Mouse (Mus musculus): ENCODE data around the gene Mutyh. TPM values are rescaled to one million over a fixed set of nuclear protein-coding genes. Genes with fewer than 3 reads are reported as not detected.
"Not testable (repeated sequence)": the region's sequence is repeated elsewhere in the genome, so short reads cannot be mapped to it uniquely, and the experiment has no call there.

Mutyh gene
- polyA plus RNA-seq, 1 experiment from 2014 or later, result 17.0 TPM

GRCm38 (mm10) chr4:116830070-116830368, 22.5 kb downstream of the Mutyh start:
- ATAC-seq (ENCODE audit: low read depth), result no peak
- Histone ChIP-seq H3K36me3 (ENCODE audit: control insufficient read depth, insufficient read depth, low read length) (no peaks in the 10 kb centered on the region), H3K4me1 (replicated peaks; ENCODE audit: control insufficient read depth, insufficient read depth, low read length) (peaks cover 5% of the 10 kb centered on the region), H3K4me2 (ENCODE audit: low read depth, low read length) (no peak overlapping the region), H3K9me3 (ENCODE audit: control insufficient read depth, low read length) (no peaks in the 10 kb centered on the region), H3K27me3 (ENCODE audit: control insufficient read depth, insufficient read depth, low read depth, low read length) (no peaks in the 10 kb centered on the region), H3K27ac (ENCODE audit: low read length) (no peak overlapping the region), H3K4me3 (ENCODE audit: low read length) (no peak overlapping the region), H3K9ac (ENCODE audit: low read length) (no peak overlapping the region)
- 33% methylated on average over 6 of the region's 6 CpGs for WGBS

GRCm38 (mm10) chr4:116838999-116839398, 31.5 kb downstream of the Mutyh start:
- 37% methylated on average over 2 of the region's 2 CpGs for WGBS
- no peaks in the 10 kb centered on the region for H3K4me1 ChIP-seq (replicated peaks; ENCODE audit: control insufficient read depth, insufficient read depth, low read length)
- no peak overlapping the region for H3K4me3 ChIP-seq (ENCODE audit: low read length)
- no peak overlapping the region for H3K4me2 ChIP-seq (ENCODE audit: low read depth, low read length)
- H3K27me3 ChIP-seq (ENCODE audit: control insufficient read depth, insufficient read depth, low read depth, low read length), result peaks cover 8% of the 10 kb centered on the region; the same call in 1 of the 2 replicates
- no peaks in the 10 kb centered on the region for H3K9me3 ChIP-seq (ENCODE audit: control insufficient read depth, low read length)
- H3K27ac ChIP-seq (ENCODE audit: low read length), result no peak overlapping the region
- no peak for ATAC-seq (ENCODE audit: low read depth)
- no peaks in the 10 kb centered on the region for H3K36me3 ChIP-seq (ENCODE audit: control insufficient read depth, insufficient read depth, low read length)
- H3K9ac ChIP-seq (ENCODE audit: low read length), result no peak overlapping the region

GRCm38 (mm10) chr4:116840096-116840495, 32.6 kb downstream of the Mutyh start:
- H3K27ac ChIP-seq (ENCODE audit: low read length); H3K9ac ChIP-seq (ENCODE audit: low read length); H3K27me3 ChIP-seq (ENCODE audit: control insufficient read depth, insufficient read depth, low read depth, low read length); H3K9me3 ChIP-seq (ENCODE audit: control insufficient read depth, low read length); ATAC-seq (ENCODE audit: low read depth); H3K4me1 ChIP-seq (replicated peaks; ENCODE audit: control insufficient read depth, insufficient read depth, low read length); H3K36me3 ChIP-seq (ENCODE audit: control insufficient read depth, insufficient read depth, low read length): not testable (repeated sequence)
- H3K4me2 ChIP-seq (ENCODE audit: low read depth, low read length), result peak overlapping the region; percentile 34; the same call in 1 of the 2 replicates
- 10% methylated on average over 20 of the region's 29 CpGs for WGBS
- peak overlapping the region; percentile 20; the same call in 1 of the 2 replicates for H3K4me3 ChIP-seq (ENCODE audit: low read length)

GRCm38 (mm10) chr4:116840841-116841240, 33.3 kb downstream of the Mutyh start:
- no peak for ATAC-seq (ENCODE audit: low read depth)
- Histone ChIP-seq H3K36me3 (ENCODE audit: control insufficient read depth, insufficient read depth, low read length) (no peaks in the 10 kb centered on the region), H3K27me3 (ENCODE audit: control insufficient read depth, insufficient read depth, low read depth, low read length) (peaks cover 8% of the 10 kb centered on the region; the same call in 1 of the 2 replicates), H3K27ac (ENCODE audit: low read length) (no peak overlapping the region), H3K4me3 (ENCODE audit: low read length) (no peak overlapping the region), H3K4me2 (ENCODE audit: low read depth, low read length) (no peak overlapping the region), H3K9me3 (ENCODE audit: control insufficient read depth, low read length) (peaks cover 5% of the 10 kb centered on the region; the same call in 1 of the 2 replicates), H3K9ac (ENCODE audit: low read length) (no peak overlapping the region), H3K4me1 (replicated peaks; ENCODE audit: control insufficient read depth, insufficient read depth, low read length) (no peaks in the 10 kb centered on the region)
- WGBS, result 70% methylated on average over 6 of the region's 6 CpGs

GRCm38 (mm10) chr4:116844324-116844723, 36.8 kb downstream of the Mutyh start:
- Histone ChIP-seq H3K4me3 (ENCODE audit: low read length) (no peak overlapping the region), H3K27me3 (ENCODE audit: control insufficient read depth, insufficient read depth, low read depth, low read length) (peaks cover 6% of the 10 kb centered on the region; the same call in 1 of the 2 replicates), H3K9ac (ENCODE audit: low read length) (no peak overlapping the region), H3K36me3 (ENCODE audit: control insufficient read depth, insufficient read depth, low read length) (no peaks in the 10 kb centered on the region), H3K4me2 (ENCODE audit: low read depth, low read length) (no peak overlapping the region), H3K27ac (ENCODE audit: low read length) (no peak overlapping the region), H3K9me3 (ENCODE audit: control insufficient read depth, low read length) (peaks cover 5% of the 10 kb centered on the region; the same call in 1 of the 2 replicates), H3K4me1 (replicated peaks; ENCODE audit: control insufficient read depth, insufficient read depth, low read length) (no peaks in the 10 kb centered on the region)
- 91% methylated on average over 3 of the region's 3 CpGs for WGBS
- no peak for ATAC-seq (ENCODE audit: low read depth)

- Histone ChIP-seq H3K4me1 (replicated peaks; ENCODE audit: control insufficient read depth, insufficient read depth, low read length) (no peaks in the 10 kb centered on the region), H3K27ac (ENCODE audit: low read length) (no peak overlapping the region), H3K27me3 (ENCODE audit: control insufficient read depth, insufficient read depth, low read depth, low read length) (no peaks in the 10 kb centered on the region), H3K9ac (ENCODE audit: low read length) (no peak overlapping the region), H3K9me3 (ENCODE audit: control insufficient read depth, low read length) (no peaks in the 10 kb centered on the region), H3K4me2 (ENCODE audit: low read depth, low read length) (no peak overlapping the region), H3K4me3 (ENCODE audit: low read length) (no peak overlapping the region), H3K36me3 (ENCODE audit: control insufficient read depth, insufficient read depth, low read length) (no peaks in the 10 kb centered on the region)
- WGBS, result 80% methylated on average over 3 of the region's 3 CpGs
- no peak for ATAC-seq (ENCODE audit: low read depth)
Observed at GRCm38 (mm10) chr4:116849901-116850300, 42.4 kb downstream of the Mutyh start.

- Histone ChIP-seq H3K4me2 (ENCODE audit: low read depth, low read length) (no peak overlapping the region), H3K4me3 (ENCODE audit: low read length) (no peak overlapping the region), H3K27ac (ENCODE audit: low read length) (no peak overlapping the region), H3K4me1 (replicated peaks; ENCODE audit: control insufficient read depth, insufficient read depth, low read length) (no peaks in the 10 kb centered on the region), H3K9me3 (ENCODE audit: control insufficient read depth, low read length) (no peaks in the 10 kb centered on the region), H3K36me3 (ENCODE audit: control insufficient read depth, insufficient read depth, low read length) (no peaks in the 10 kb centered on the region), H3K27me3 (ENCODE audit: control insufficient read depth, insufficient read depth, low read depth, low read length) (no peaks in the 10 kb centered on the region), H3K9ac (ENCODE audit: low read length) (no peak overlapping the region)
- WGBS, result 19% methylated on average over 2 of the region's 2 CpGs
- ATAC-seq (ENCODE audit: low read depth), result no peak
Observed at GRCm38 (mm10) chr4:116854286-116854685, 46.8 kb downstream of the Mutyh start.

- Histone ChIP-seq H3K9ac (ENCODE audit: low read length) (no peak overlapping the region), H3K27ac (ENCODE audit: low read length) (no peak overlapping the region), H3K9me3 (ENCODE audit: control insufficient read depth, low read length) (no peaks in the 10 kb centered on the region), H3K4me3 (ENCODE audit: low read length) (no peak overlapping the region), H3K4me2 (ENCODE audit: low read depth, low read length) (no peak overlapping the region), H3K36me3 (ENCODE audit: control insufficient read depth, insufficient read depth, low read length) (no peaks in the 10 kb centered on the region), H3K27me3 (ENCODE audit: control insufficient read depth, insufficient read depth, low read depth, low read length) (no peaks in the 10 kb centered on the region), H3K4me1 (replicated peaks; ENCODE audit: control insufficient read depth, insufficient read depth, low read length) (no peaks in the 10 kb centered on the region)
- no peak for ATAC-seq (ENCODE audit: low read depth)
- WGBS, result 86% methylated on average over 10 of the region's 10 CpGs
Observed at GRCm38 (mm10) chr4:116857203-116857602, 49.7 kb downstream of the Mutyh start.

GRCm38 (mm10) chr4:116859711-116860110, 52.2 kb downstream of the Mutyh start:
- H3K27me3 ChIP-seq (ENCODE audit: control insufficient read depth, insufficient read depth, low read depth, low read length), result no peaks in the 10 kb centered on the region; the same call in 1 of the 2 replicates
- H3K9me3 ChIP-seq (ENCODE audit: control insufficient read depth, low read length), result no peaks in the 10 kb centered on the region
- H3K4me3 ChIP-seq (ENCODE audit: low read length), result no peak overlapping the region
- H3K27ac ChIP-seq (ENCODE audit: low read length), result no peak overlapping the region
- no peak for ATAC-seq (ENCODE audit: low read depth)
- no peak overlapping the region for H3K4me2 ChIP-seq (ENCODE audit: low read depth, low read length)
- no peaks in the 10 kb centered on the region for H3K36me3 ChIP-seq (ENCODE audit: control insufficient read depth, insufficient read depth, low read length)
- 54% methylated on average over 5 of the region's 5 CpGs for WGBS
- no peak overlapping the region for H3K9ac ChIP-seq (ENCODE audit: low read length)
- no peaks in the 10 kb centered on the region for H3K4me1 ChIP-seq (replicated peaks; ENCODE audit: control insufficient read depth, insufficient read depth, low read length)

GRCm38 (mm10) chr4:116862023-116862422, 54.5 kb downstream of the Mutyh start:
- H3K36me3 ChIP-seq (ENCODE audit: control insufficient read depth, insufficient read depth, low read length), result no peaks in the 10 kb centered on the region
- ATAC-seq (ENCODE audit: low read depth), result no peak
- 58% methylated on average over 8 of the region's 8 CpGs for WGBS
- no peaks in the 10 kb centered on the region for H3K9me3 ChIP-seq (ENCODE audit: control insufficient read depth, low read length)
- no peak overlapping the region for H3K9ac ChIP-seq (ENCODE audit: low read length)
- H3K27ac ChIP-seq (ENCODE audit: low read length), result no peak overlapping the region
- no peaks in the 10 kb centered on the region for H3K4me1 ChIP-seq (replicated peaks; ENCODE audit: control insufficient read depth, insufficient read depth, low read length)
- H3K4me3 ChIP-seq (ENCODE audit: low read length), result no peak overlapping the region
- no peaks in the 10 kb centered on the region; the same call in 1 of the 2 replicates for H3K27me3 ChIP-seq (ENCODE audit: control insufficient read depth, insufficient read depth, low read depth, low read length)
- no peak overlapping the region for H3K4me2 ChIP-seq (ENCODE audit: low read depth, low read length)
